Mouse (Mus musculus): ENCODE data around the gene G3bp2.

DNA sequence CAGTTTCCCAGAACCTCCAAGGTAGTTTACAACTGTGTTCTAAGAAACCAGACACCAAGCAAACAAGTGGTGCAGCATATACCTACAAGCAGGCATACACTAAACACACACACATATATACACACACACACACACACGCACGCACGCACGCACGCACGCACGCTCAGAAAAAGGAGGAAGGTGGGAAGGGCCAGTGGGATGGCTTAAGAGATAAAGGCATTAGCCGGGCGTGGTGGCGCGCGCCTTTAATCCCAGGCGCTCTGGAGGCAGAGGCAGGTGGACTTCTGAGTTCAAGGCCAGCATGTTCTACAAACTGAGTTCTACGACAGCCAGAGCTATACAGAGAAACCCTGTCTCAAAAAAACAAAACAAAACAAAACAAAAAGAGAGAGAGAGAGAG is 9.5 kb downstream of the G3bp2 start:
- TF ChIP-seq GATA1 (IDR thresholded peaks at IDR 0.05; ENCODE audit: low read length), result no peak
- TF ChIP-seq TAL1 (IDR thresholded peaks at IDR 0.05; ENCODE audit: low read length), result no peak
